Mouse (Mus musculus): ENCODE results near the gene Esyt3. TPM values are rescaled to one million over a fixed set of nuclear protein-coding genes. Genes with fewer than 3 reads are reported as not detected.

The Esyt3 gene
- total RNA-seq (2021), result 1 to 10 TPM; 1.8 to 2.2 TPM

GRCm38 (mm10) chr9:99357921-99358692 lies at the start of gene Esyt3:
Gene Esyt3, minus strand, starts transcription at chr9:99358557.
- peak in 1 of 2 experiments; percentile 40 for DNase-seq (ENCODE audit: extremely low spot score in 1 of 2, low spot score in 1 of 2)

GRCm38 (mm10) chr9:99401288-99401974 lies 43.1 kb upstream of the Esyt3 start:
- no peak for DNase-seq (ENCODE audit: extremely low spot score in 1 of 2, low spot score in 1 of 2)

DNA sequence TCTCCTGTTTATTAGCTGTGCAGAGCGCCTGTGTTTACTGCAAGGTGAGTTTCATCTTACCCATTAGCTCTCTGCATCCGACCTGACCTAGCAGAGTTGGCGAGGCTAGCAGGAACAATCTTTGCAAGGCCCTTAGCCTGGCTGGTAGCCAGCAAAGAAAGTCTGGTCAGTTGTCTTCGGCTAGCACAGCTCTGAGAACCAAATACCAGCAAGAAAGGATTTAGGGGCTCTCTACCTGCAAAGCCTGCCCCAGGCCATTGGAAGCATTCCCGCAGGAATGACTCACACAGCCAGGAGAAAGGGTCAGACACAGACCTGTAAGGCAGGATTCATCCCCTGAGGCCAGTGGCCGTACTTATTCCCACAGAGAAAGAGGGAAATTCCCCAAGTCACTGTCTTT lies 42.4 kb upstream of the Esyt3 start:
- no peak for DNase-seq (ENCODE audit: extremely low spot score in 1 of 2, low spot score in 1 of 2)

- no peak for DNase-seq (ENCODE audit: extremely low spot score in 1 of 2, low spot score in 1 of 2)
These were observed 38.9 kb upstream of the Esyt3 start for GRCm38 (mm10) chr9:99397056-99397815.

DNA sequence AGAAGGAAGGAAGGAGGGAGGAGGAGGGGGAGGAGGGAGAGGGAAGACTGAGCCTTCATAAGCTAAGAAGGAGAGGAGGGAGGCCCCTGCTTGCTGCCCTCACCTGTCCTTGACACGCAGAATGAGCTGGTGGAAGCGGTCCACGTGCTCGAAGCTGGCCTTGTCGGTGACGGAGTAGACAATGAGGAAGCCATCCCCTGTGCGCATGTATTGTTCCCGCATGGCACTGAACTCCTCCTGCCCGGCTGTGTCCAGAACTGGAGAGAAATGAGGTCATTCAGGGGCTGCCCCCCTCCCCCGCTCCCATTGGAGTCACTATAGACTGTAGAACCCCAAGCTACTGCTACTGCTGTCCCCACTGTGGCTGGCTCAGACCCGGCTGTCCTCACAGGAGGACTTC lies 36.0 kb upstream of the Esyt3 start:
- DNase-seq (ENCODE audit: extremely low spot score in 1 of 2, low spot score in 1 of 2), result no peak

- DNase-seq (ENCODE audit: extremely low spot score in 1 of 2, low spot score in 1 of 2), result no peak
These were observed 34.8 kb upstream of the Esyt3 start for GRCm38 (mm10) chr9:99393146-99393545.

GRCm38 (mm10) chr9:99391557-99391956 lies 33.2 kb upstream of the Esyt3 start:
- DNase-seq (ENCODE audit: extremely low spot score in 1 of 2, low spot score in 1 of 2), result no peak

- DNase-seq (ENCODE audit: extremely low spot score in 1 of 2, low spot score in 1 of 2), result no peak
These were observed 32.4 kb upstream of the Esyt3 start for GRCm38 (mm10) chr9:99390716-99391115.

GRCm38 (mm10) chr9:99390201-99390600 lies 31.8 kb upstream of the Esyt3 start:
- no peak for DNase-seq (ENCODE audit: extremely low spot score in 1 of 2, low spot score in 1 of 2)

DNA sequence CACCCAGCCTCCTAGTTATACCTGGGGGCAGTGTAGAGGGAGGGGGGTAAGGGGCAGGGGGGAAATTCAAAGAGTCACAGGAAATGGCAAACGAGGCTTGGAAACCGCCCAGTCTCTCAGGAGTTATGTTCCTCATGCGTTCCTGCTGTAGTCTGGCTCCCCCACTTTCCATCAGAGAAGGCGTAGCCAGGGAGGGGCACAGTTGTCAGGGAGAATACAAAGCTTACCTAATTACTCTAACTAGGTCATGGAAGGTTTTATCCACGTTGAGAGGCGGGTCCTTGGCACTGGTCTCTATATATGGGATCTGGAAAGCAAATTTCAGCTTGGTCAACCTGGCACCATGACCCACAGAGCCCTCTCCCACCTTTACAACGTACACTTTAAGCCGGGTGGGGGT lies 31.1 kb upstream of the Esyt3 start:
- no peak for DNase-seq (ENCODE audit: extremely low spot score in 1 of 2, low spot score in 1 of 2)

- no peak for DNase-seq (ENCODE audit: extremely low spot score in 1 of 2, low spot score in 1 of 2)
These were observed 30.5 kb upstream of the Esyt3 start for GRCm38 (mm10) chr9:99388856-99389255.

GRCm38 (mm10) chr9:99388078-99388477 lies 29.7 kb upstream of the Esyt3 start:
- DNase-seq (ENCODE audit: extremely low spot score in 1 of 2, low spot score in 1 of 2), result no peak

DNA sequence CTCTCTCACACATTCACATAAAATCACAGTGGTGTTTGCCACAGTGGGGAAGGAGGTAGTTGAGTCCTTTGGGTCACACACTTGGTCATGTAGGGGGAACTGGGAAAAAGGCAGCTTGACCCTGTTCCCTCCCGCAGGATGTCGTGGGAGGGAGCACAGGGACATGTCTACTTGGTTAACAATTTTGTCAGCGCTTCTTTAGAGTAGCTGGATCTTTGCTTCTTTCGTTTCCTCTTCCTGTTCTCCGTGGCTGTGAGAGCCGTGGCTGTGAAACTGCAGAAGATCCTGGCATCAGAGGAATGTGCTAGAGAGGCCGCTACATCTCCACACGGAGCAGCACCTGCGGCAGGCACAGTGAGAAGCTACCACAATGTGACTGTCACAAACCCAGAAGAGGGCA lies 24.2 kb upstream of the Esyt3 start:
- no peak for DNase-seq (ENCODE audit: extremely low spot score in 1 of 2, low spot score in 1 of 2)

DNA sequence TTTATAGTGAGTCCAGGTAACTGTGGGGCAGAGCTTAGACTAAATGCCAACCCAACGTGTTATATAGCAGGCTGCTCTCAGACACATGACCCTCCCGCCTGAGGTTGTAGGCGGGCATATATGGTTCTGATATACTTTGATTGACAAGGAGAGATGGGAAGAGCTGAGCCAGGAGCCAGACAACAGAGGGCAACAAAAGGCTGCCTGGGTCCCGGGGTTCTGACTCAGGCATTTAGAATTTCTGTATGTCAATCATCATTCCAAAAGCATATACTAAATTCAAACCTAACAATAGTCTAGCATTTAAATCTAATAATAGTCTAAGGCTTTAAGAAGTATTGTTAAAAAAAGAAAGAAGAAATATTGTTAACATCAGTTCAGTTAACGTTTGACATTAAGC lies 20.8 kb upstream of the Esyt3 start:
- DNase-seq (ENCODE audit: extremely low spot score in 1 of 2, low spot score in 1 of 2), result no peak

DNA sequence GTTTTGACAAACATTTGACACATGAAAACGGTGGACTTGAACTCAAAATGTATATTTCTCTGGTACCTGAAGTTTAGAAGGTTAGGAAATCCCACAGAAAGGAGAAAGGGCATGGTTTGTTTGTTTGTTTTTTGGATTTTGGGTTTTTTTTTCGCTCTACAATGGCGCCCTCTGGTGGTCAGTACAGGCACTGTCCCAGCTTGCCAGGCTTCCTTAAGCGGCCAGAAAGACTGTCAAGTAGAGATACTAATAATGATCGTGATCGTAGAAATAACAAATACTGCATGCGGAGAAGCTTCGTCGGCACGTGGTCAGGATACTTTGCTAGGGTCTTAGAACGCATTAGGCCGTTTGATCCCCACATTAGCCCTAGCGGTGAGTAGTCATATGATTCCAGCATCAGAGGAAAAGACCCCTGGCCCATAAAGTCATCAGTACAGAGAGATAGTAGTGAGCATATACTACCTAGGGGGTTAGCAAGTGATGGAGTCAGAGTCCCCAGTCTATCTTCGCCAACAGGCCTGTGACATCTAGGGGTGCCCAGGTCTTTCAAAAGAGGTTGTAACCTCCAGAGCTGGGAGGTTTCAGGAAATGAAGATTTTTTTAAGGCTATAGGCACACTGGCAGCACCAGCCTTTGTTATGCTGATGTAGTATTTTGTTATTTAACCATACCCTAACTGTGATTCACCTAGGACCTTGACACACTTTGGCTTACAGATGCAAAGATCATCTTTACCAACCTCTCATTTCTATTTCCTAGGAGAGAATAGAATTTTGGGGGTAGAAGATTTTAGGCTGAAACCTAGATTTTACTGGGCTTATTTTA lies 18.4 kb upstream of the Esyt3 start:
- peak in 1 of 2 experiments; percentile 77 for DNase-seq (ENCODE audit: extremely low spot score in 1 of 2, low spot score in 1 of 2)

DNA sequence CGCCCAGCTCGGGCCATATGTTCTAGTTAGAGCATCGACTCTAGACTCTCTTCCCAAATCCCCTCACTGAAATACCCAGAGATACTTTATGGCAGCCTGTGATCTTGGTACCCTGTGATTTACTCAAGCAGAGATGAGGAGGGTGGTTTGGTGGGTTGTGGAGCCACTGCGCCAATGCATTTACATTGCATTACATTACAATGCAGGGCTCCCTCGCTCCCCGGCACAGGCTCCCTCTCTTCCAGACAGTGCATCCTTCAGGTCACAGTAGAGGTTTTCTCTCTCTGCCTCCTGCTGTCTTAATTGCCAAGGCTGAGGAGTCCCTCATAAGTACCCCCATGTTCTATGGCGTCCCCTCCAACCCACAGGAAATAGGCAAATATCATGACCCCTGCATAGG lies 10.1 kb upstream of the Esyt3 start:
- DNase-seq (ENCODE audit: extremely low spot score in 1 of 2, low spot score in 1 of 2), result no peak

DNA sequence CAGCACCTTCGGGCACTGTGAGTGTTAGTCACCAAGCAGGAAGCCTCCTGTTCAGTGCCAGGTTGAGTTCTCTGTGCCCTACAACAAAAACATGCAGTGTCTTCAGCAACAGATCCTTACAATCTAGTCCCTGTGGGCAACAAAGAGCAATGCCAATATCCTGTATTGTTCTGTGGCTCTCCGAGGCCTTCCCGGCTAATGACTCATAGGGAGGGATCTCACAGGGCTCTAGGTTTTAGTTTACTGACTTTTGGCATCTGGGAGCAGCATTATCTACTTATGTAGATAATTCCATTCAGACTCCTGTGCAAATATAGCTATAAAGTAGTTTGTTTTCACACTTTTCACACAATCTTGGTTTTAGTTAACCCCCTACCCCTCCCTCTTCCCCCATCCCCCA lies 7.5 kb upstream of the Esyt3 start:
- DNase-seq (ENCODE audit: extremely low spot score in 1 of 2, low spot score in 1 of 2), result no peak

DNA sequence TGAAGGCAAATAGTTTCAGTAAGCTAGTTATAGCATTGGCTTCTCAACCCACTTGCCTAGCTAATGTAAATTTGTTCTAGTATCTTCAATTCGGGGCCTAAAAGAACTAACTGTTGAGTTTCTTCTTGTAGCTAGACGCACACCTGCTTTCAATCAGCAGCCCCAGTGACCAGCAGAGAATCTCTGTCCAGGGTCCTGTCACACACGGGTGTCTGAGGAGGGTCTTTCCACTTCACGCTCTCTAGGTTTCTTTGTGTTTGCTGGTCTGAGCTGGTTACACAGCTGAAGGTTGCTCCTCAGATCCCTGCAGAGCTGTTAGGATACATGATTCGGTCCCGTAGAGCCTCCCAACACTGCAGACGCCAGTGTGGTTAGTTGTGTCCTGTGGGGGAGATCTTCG lies 4.7 kb upstream of the Esyt3 start:
- DNase-seq (ENCODE audit: extremely low spot score in 1 of 2, low spot score in 1 of 2), result no peak

DNA sequence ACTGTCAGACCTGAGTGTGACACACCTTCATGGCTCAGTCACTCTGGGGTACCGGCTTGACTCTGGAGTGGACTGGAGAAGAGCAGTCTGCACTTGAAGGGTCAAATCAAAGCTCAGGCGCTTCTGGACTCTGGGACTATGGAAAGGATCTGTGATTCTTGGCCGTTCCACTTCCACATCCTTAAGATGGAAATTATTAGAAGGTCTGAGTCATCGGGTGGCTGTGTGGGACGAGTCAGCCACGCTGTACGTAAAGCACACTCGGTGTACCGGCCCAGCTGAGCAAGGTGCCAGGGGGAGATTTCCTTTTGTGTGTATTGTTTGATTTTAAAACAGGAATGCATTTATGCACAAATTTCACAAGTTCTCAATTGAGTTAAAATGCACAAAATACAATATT lies 3.6 kb upstream of the Esyt3 start:
- DNase-seq (ENCODE audit: extremely low spot score in 1 of 2, low spot score in 1 of 2), result no peak

DNA sequence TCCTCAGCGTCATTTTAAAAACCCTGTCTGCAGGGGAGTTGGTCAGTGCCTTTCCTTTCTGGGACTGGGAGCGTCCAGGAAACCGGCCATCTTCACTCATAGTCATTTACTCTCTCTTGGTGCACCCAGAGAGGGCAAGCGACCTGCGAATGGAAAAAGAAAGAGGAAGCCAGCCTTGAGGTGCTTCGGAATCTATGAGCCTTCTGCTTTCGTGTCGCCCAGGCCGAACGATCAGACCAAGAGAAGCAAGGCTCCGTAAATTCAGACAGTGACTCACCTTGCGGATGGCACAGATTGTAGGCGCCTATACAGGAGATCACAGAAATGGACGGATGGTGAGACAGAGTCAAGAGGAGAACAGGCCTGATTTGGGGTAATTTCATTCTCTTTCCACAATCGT lies 655 bp upstream of the Esyt3 start:
- no peak for DNase-seq (ENCODE audit: extremely low spot score in 1 of 2, low spot score in 1 of 2)

GRCm38 (mm10) chr9:99357561-99357920 lies 816 bp downstream of the Esyt3 start:
- DNase-seq (ENCODE audit: extremely low spot score in 1 of 2, low spot score in 1 of 2), result no peak

Data from layer of hippocampus, postnatal 25 days (tissue).